Mouse (Mus musculus): Measurements from ENCODE around the gene Rsph1.
"Not testable (repeated sequence)": the region's sequence is repeated elsewhere in the genome, so short reads cannot be mapped to it uniquely, and the experiment has no call there.

Gene Rsph1

DNA sequence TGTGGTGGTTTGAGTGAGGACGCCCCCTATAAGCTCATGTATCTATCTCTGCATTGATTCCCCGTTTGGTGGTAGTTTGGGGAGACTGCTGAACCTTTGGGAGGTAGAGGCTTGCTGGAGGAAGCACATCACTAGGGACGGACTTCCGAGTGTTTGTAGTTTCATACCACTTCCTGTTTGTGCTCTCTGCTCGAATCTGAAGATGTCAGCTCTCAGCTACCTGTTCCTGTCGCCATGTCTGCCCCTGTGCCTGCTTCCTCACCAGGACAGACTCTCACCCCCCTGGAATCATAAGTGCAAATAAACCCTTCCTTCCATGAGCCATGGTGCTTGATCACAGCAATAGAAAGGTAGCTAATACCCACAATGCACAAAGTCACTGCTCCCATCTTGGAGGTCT, 2.0 kb downstream of the Rsph1 start:
- DNase-seq: peak; percentile 48

DNA sequence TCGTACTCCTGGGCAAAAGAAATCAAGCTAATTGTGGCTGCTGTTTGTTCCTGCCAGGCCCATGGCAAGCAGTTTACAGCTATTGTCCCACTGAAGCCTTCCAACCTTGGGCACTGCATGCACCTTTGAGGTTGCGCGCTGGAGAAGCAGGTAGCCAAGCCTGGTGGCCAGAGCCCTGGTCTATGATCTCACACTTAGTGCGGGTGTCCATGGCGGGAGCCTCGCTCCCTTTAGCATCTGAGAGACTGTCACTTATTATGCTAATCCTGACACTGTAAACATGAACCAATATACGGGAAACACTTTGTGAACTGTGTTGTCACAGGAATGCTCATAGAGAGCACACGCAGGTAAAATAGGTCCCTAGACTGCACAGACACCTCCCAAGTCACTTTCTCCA, 3.6 kb downstream of the Rsph1 start:
- DNase-seq: no peak

GRCm38 (mm10) chr17:31272416-31273165, 4.6 kb downstream of the Rsph1 start:
- DNase-seq: no peak

GRCm38 (mm10) chr17:31271136-31271851, 5.9 kb downstream of the Rsph1 start:
- no peak for DNase-seq

- not testable (repeated sequence) for DNase-seq
These were observed 6.4 kb downstream of the Rsph1 start for GRCm38 (mm10) chr17:31270736-31271135.

GRCm38 (mm10) chr17:31270246-31270645, 6.9 kb downstream of the Rsph1 start:
- peak; percentile 18 for DNase-seq

GRCm38 (mm10) chr17:31269761-31270160, 7.4 kb downstream of the Rsph1 start:
- DNase-seq: peak; percentile 6

GRCm38 (mm10) chr17:31268016-31268415, 9.2 kb downstream of the Rsph1 start:
- no peak for DNase-seq

GRCm38 (mm10) chr17:31267603-31268002, 9.6 kb downstream of the Rsph1 start:
- no peak for DNase-seq

- DNase-seq: no peak
These were observed 10.0 kb downstream of the Rsph1 start for GRCm38 (mm10) chr17:31267138-31267537.

DNA sequence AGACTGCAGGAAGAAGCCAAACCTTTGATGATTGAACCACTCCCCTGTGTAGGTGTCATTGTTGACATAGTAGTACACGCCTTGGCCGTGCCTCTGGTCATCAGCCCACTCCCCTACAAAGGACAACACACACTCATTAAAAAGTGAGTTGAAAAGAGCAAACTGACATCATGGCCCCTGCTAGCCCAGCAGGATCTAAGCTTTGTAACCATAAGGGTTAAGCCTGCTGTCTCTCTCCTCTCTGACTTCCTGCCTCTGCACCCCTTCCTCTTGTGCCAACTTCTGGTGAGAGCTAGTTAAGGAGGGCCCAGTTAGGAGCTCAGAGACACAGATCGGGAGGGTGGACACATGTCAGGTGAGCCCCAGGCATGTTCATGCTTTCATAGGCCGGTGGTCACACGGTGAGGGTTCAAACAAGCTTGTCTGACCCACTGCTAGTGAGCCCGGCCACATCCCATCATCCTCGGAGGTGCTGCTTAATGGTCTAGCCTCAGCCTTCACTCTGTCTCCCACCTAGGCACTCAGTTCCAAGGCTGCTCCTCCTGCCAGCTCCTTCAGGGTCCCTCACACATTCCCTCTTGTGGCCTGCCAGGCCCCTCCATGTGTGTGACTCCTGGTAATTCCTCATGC, 10.7 kb downstream of the Rsph1 start:
- DNase-seq: peak; percentile 64

GRCm38 (mm10) chr17:31265831-31266230, 11.4 kb downstream of the Rsph1 start:
- no peak for DNase-seq

- peak; percentile 52 for DNase-seq
These were observed 12.0 kb downstream of the Rsph1 start for GRCm38 (mm10) chr17:31265171-31265572.

DNA sequence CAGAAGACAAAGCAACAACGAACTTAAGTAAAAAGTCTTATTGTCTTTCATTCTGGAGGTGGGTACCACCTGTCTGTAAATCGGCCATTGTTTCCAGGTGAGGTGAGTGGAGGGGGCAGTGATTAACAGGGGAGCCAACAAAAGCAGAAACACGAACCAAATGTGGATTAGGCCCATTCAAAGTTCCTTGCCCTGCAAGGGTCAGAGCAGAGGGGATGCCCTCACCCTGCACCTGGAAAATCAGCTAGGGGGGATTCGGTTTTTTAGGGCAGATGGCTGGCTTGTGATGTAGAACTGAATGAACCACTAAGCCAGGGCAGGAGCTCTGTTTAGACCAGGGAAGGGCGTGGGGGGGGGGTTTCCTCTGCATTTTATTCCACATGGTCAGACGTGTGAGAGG, 12.8 kb downstream of the Rsph1 start:
- no peak for DNase-seq

- no peak for DNase-seq
These were observed 13.4 kb downstream of the Rsph1 start for GRCm38 (mm10) chr17:31263770-31264169.

- no peak for DNase-seq
These were observed 14.5 kb downstream of the Rsph1 start for GRCm38 (mm10) chr17:31262715-31263114.

- DNase-seq: no peak
These were observed 15.8 kb downstream of the Rsph1 start for GRCm38 (mm10) chr17:31261352-31261751.

- DNase-seq: peak; percentile 56
These were observed 16.8 kb downstream of the Rsph1 start for GRCm38 (mm10) chr17:31260430-31260829.

DNA sequence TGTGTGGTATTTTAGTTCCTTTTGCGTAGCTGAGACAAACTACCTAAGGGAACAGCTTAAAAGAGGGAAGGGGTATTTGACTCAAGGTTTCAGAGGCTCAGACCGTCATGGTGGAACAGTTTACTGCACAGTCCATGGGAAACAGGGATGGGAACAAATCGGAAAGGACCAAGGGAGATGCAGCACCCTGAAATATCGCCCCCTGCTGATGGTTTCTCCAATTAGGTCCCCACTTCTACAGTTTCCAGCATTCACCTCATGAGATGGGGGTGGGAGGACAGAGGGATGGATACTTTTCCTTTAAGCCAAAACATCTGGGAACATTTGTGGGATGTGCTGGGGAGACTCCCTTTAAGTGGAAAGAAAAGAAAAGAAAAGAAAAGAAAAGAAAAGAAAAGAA, 17.4 kb downstream of the Rsph1 start:
- DNase-seq: peak; percentile 72

GRCm38 (mm10) chr17:31259145-31259544, 18.0 kb downstream of the Rsph1 start:
- no peak for DNase-seq

GRCm38 (mm10) chr17:31258310-31258865, 18.8 kb downstream of the Rsph1 start:
- no peak for DNase-seq

- no peak for DNase-seq
These were observed 19.3 kb downstream of the Rsph1 start for GRCm38 (mm10) chr17:31257898-31258297.

GRCm38 (mm10) chr17:31257149-31257548, 20.0 kb downstream of the Rsph1 start:
- DNase-seq: no peak
